Mouse (Mus musculus): ENCODE measurements around the gene Lgmn. TPM values are rescaled to one million over a fixed set of nuclear protein-coding genes. Genes with fewer than 3 reads are reported as not detected.

The Lgmn gene
- polyA plus RNA-seq, 1 experiment from 2014 or later: 120 TPM

Other genes starting within 250 kb of the Lgmn start
- 10.0 and 10.5 TPM in 2 replicates for gene Rin3, start 156.8 kb downstream of the Lgmn start, polyA plus RNA-seq (2015; fragmentation: Nextera tagmentation; extraction: Ambion mirVana)
- gene Golga5, start 29.3 kb upstream of the Lgmn start, polyA plus RNA-seq (2015; fragmentation: Nextera tagmentation; extraction: Ambion mirVana): 35.2 and 38.5 TPM in 2 replicates
- 6.1 and 30.2 TPM in 2 replicates for gene Chga, start 115.2 kb upstream of the Lgmn start, polyA plus RNA-seq (2015; fragmentation: Nextera tagmentation; extraction: Ambion mirVana)

All from kidney, embryonic 15.5 days (tissue).